22 mouse cellular contexts compared by ENCODE assay signal in genomic region chr1:120168016-120168415, GRCm38 (mm10). TPM values are rescaled to one million over a fixed set of nuclear protein-coding genes. Genes with fewer than 3 reads are reported as not detected.
DNase-seq lines count a peak whose midpoint lies in the region; ATAC-seq and TF ChIP-seq lines count a peak whose summit lies in the region.
"Had no signal": no experiment of that assay in that cellular context is flagged by ENCODE, and none has a peak within 500 bp of the region (broad histone marks: within the 10 kb centered on the region; RNA-seq: fewer than 3 reads in every experiment).

No protein-coding gene starts in this region.

- DNase-seq in lung, embryonic 14.5 days: no peak
- no peak for DNase-seq in lung, adult 2 months
- DNase-seq in NIH3T3 (ENCODE audit: low read depth): peak; percentile 64
- DNase-seq in adrenal gland, postnatal 14 days: peak; percentile 39
- DNase-seq in urinary bladder, adult 18-20 months (ENCODE audit: low spot score in 2 of 2): no peak
- no peak for DNase-seq in urinary bladder, postnatal 14 days (ENCODE audit: low spot score)
- DNase-seq: B cell, adult 2 months; cerebellum, adult 11-12 months; cerebellum, adult 9-10 months; cerebellum, postnatal 25 days; forebrain, postnatal 0 days; gastrocnemius, postnatal 14 days; heart, adult 2 months; heart, postnatal 14 days had no signal

- WGBS in lung, embryonic 14.5 days: 48% methylated on average over 4 of the region's 4 CpGs
- 41% methylated on average over 4 of the region's 4 CpGs for WGBS in lung, adult 2 months

- H3K27ac ChIP-seq in lung, embryonic 14.5 days (ENCODE audit: low read depth): no peak overlapping the region
- H3K27ac ChIP-seq: embryonic facial prominence, embryonic 13.5 days; forebrain, embryonic 13.5 days; heart, adult 2 months; heart, embryonic 15.5 days; hindbrain, embryonic 13.5 days; hindbrain, postnatal 0 days had no signal

- H3K4me3 ChIP-seq in lung, embryonic 14.5 days (ENCODE audit: low read depth, low read length): no peak overlapping the region
- H3K4me3 ChIP-seq in lung, adult 2 months (replicated peaks; ENCODE audit: extremely low read depth, low read depth, low read length): no peak overlapping the region
- H3K4me3 ChIP-seq: embryonic facial prominence, embryonic 13.5 days; forebrain, embryonic 13.5 days; heart, adult 2 months; heart, embryonic 15.5 days; hindbrain, embryonic 13.5 days had no signal

- H3K9me3 ChIP-seq in lung, embryonic 14.5 days (ENCODE audit: low read depth, low read length): no peaks in the 10 kb centered on the region
- H3K9me3 ChIP-seq: forebrain, embryonic 13.5 days; G1E; heart, embryonic 15.5 days; hindbrain, embryonic 13.5 days had no signal

- no peak overlapping the region for H3K9ac ChIP-seq in lung, embryonic 14.5 days
- H3K9ac ChIP-seq: embryonic facial prominence, embryonic 13.5 days; forebrain, embryonic 13.5 days; forebrain, postnatal 0 days; heart, embryonic 15.5 days; hindbrain, embryonic 13.5 days had no signal

- no peaks in the 10 kb centered on the region for H3K27me3 ChIP-seq in lung, embryonic 14.5 days (ENCODE audit: insufficient read depth, low read length)
- H3K27me3 ChIP-seq: embryonic facial prominence, embryonic 13.5 days; forebrain, embryonic 13.5 days; heart, embryonic 15.5 days; hindbrain, embryonic 13.5 days had no signal

- TF ChIP-seq POLR2A in lung, adult 2 months (IDR thresholded peaks at IDR 0.05; ENCODE audit: borderline replicate concordance, extremely low read depth, low read depth, low read length): no peak

- no peaks in the 10 kb centered on the region for H3K4me1 ChIP-seq in lung, embryonic 14.5 days (ENCODE audit: insufficient read depth)
- H3K4me1 ChIP-seq in lung, adult 2 months (ENCODE audit: control insufficient read depth, insufficient read depth, low read length): no peaks in the 10 kb centered on the region; the same call in 1 of the 2 replicates
- H3K4me1 ChIP-seq: embryonic facial prominence, embryonic 13.5 days; forebrain, embryonic 13.5 days; heart, embryonic 15.5 days; hindbrain, embryonic 13.5 days had no signal

- ATAC-seq in lung, embryonic 14.5 days (ENCODE audit: insufficient read depth): peak; percentile 13; the same call in 1 of the 2 replicates
- ATAC-seq: CD4-positive, CD25-positive, alpha-beta regulatory T cell, adult 4 months; forebrain, embryonic 13.5 days; forebrain, postnatal 0 days; hindbrain, postnatal 0 days had no signal

- no peak overlapping the region for H3K4me2 ChIP-seq in lung, embryonic 14.5 days
- H3K4me2 ChIP-seq: embryonic facial prominence, embryonic 13.5 days; forebrain, embryonic 13.5 days; heart, embryonic 11.5 days; heart, embryonic 15.5 days; hindbrain, embryonic 13.5 days had no signal

- no peaks in the 10 kb centered on the region for H3K36me3 ChIP-seq in lung, embryonic 14.5 days (ENCODE audit: insufficient read depth)
- H3K36me3 ChIP-seq: embryonic facial prominence, embryonic 13.5 days; heart, embryonic 15.5 days; hindbrain, embryonic 13.5 days had no signal

- no peak for TF ChIP-seq CTCF in lung, embryonic 14.5 days (IDR thresholded peaks at IDR 0.05; ENCODE audit: low read depth)
- TF ChIP-seq CTCF in lung, adult 2 months (IDR thresholded peaks at IDR 0.05; ENCODE audit: insufficient read depth, low read length): no peak

RNA-seq across cellular contexts. Expression of gene 3110009E18Rik, which starts 47.0 kb away (rescaled TPM):
- polyA plus RNA-seq in lung, embryonic 14.5 days (2014; fragmentation: Nextera tagmentation; extraction: Ambion mirVana): 15.4 and 17.2 TPM in 2 replicates
- polyA plus RNA-seq in lung, adult 2 months (2012; rRNA removed): 1.5 and 1.7 TPM in 2 replicates
- 8.8 and 10.7 TPM in 2 replicates for total RNA-seq in adrenal gland, postnatal 14 days (2021)

RNA-seq across cellular contexts. Expression of gene Dbi, which starts 47.1 kb away (rescaled TPM):
- polyA plus RNA-seq in lung, embryonic 14.5 days (2014; fragmentation: Nextera tagmentation; extraction: Ambion mirVana): 421 and 445 TPM in 2 replicates
- polyA plus RNA-seq in lung, adult 2 months (2012; rRNA removed): 193 and 281 TPM in 2 replicates
- total RNA-seq in adrenal gland, postnatal 14 days (2021): 891 and 1,093 TPM in 2 replicates

Comparison
In these comparisons a context has a peak if more than half of its experiments do, and no peak if none do; other contexts are left out.
1. DNase-seq: peak in NIH3T3 (single experiment) and adrenal gland, postnatal 14 days (single experiment); none in lung, embryonic 14.5 days (single experiment), lung, adult 2 months (single experiment), urinary bladder, adult 18-20 months (0 of 2) and urinary bladder, postnatal 14 days (single experiment).